Mouse (Mus musculus): ENCODE results near the gene Ctnnb1. TPM values are rescaled to one million over a fixed set of nuclear protein-coding genes. Genes with fewer than 3 reads are reported as not detected.
A peak's percentile ranks its signal among the peaks of the same experiment; 100 is the strongest.

Ctnnb1 gene
- polyA plus RNA-seq, 1 experiment from 2014 or later: 645 TPM

DNA sequence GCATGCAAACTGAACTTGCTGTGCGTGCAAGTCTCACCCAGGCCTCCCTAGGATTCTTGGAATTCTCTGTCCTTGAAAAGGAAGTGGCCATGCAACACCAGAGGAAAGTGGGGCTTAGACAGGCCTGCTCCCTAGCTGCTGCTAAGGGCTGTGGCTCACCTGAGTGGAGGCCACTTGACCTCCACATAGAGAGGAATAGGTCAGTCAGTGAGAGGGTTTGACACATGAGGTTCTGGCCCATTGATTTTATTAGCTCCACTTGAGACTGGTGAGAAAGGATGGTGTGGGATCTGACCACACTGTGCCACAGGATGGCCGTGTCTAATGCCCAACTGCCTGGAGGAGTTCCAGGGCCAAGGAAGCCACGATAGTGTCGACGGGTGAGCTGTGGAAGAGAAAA is 35.2 kb downstream of the Ctnnb1 start:
- Histone ChIP-seq H3K4me3 (no peak overlapping the region), H3K36me3 (ENCODE audit: poor library complexity, severe bottlenecking) (peaks cover 98% of the 10 kb centered on the region), H3K4me1 (peaks cover 17% of the 10 kb centered on the region), H3K9me3 (replicated peaks) (no peaks in the 10 kb centered on the region), H3K27ac (no peak overlapping the region), H3K4me2 (no peak overlapping the region), H3K9ac (no peak overlapping the region), H3K27me3 (no peaks in the 10 kb centered on the region)
- 87% methylated on average over 5 of the region's 5 CpGs for WGBS
- ATAC-seq: no peak

- no peak overlapping the region for H3K27ac ChIP-seq
- no peaks in the 10 kb centered on the region for H3K9me3 ChIP-seq (replicated peaks)
- no peak overlapping the region for H3K4me2 ChIP-seq
- no peak overlapping the region for H3K4me3 ChIP-seq
- H3K27me3 ChIP-seq: no peaks in the 10 kb centered on the region
- 85% methylated on average over 10 of the region's 10 CpGs for WGBS
- H3K9ac ChIP-seq: no peak overlapping the region
- peaks cover 98% of the 10 kb centered on the region for H3K36me3 ChIP-seq (ENCODE audit: poor library complexity, severe bottlenecking)
- no peak for ATAC-seq
- peaks cover 17% of the 10 kb centered on the region for H3K4me1 ChIP-seq
Measured at GRCm38 (mm10) chr9:120965007-120965406, 36.0 kb downstream of the Ctnnb1 start.

DNA sequence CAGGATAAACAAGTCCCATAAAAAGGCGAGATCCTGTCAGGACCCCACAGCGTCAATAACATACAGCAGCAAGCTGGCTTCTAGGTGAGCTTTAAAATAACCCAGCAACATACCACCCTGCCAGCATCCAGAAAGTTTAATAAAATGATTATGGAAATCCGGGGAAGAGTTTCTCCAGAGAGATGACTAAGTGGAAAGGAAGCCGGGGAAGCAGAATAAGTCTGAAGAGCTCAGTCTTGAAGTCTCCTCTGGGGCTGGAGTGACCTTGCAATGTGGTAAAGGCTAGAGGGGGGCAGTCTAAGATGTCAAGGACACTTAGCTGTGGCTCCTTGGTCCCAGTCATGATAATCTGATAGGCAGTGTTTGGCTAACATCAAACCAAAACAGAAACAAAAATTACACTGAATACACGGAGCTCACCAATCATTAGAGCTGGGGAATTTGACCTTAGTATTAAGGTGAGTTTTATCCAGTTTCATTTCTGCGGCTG is 44.1 kb downstream of the Ctnnb1 start:
- peaks cover 7% of the 10 kb centered on the region for H3K4me1 ChIP-seq
- H3K36me3 ChIP-seq (ENCODE audit: poor library complexity, severe bottlenecking): peaks cover 24% of the 10 kb centered on the region
- no peak for ATAC-seq
- H3K27ac ChIP-seq: no peak overlapping the region; the same call in 1 of the 2 replicates
- 90% methylated on average over 6 of the region's 6 CpGs for WGBS
- H3K4me3 ChIP-seq: no peak overlapping the region
- H3K4me2 ChIP-seq: no peak overlapping the region
- H3K9ac ChIP-seq: no peak overlapping the region
- H3K9me3 ChIP-seq (replicated peaks): no peaks in the 10 kb centered on the region
- H3K27me3 ChIP-seq: no peaks in the 10 kb centered on the region

- peaks cover 7% of the 10 kb centered on the region for H3K4me1 ChIP-seq
- ATAC-seq: no peak
- H3K9ac ChIP-seq: no peak overlapping the region
- no peak overlapping the region for H3K4me3 ChIP-seq
- WGBS: 93% methylated on average over 2 of the region's 2 CpGs
- peaks cover 13% of the 10 kb centered on the region for H3K36me3 ChIP-seq (ENCODE audit: poor library complexity, severe bottlenecking)
- H3K4me2 ChIP-seq: no peak overlapping the region
- no peaks in the 10 kb centered on the region for H3K27me3 ChIP-seq
- no peaks in the 10 kb centered on the region for H3K9me3 ChIP-seq (replicated peaks)
- no peak overlapping the region for H3K27ac ChIP-seq
Measured at GRCm38 (mm10) chr9:120974209-120974608, 45.2 kb downstream of the Ctnnb1 start.

- Histone ChIP-seq H3K36me3 (ENCODE audit: poor library complexity, severe bottlenecking) (peaks cover 5% of the 10 kb centered on the region; the same call in 1 of the 2 replicates), H3K4me3 (no peak overlapping the region), H3K27me3 (no peaks in the 10 kb centered on the region), H3K9ac (no peak overlapping the region), H3K4me2 (no peak overlapping the region), H3K9me3 (replicated peaks) (no peaks in the 10 kb centered on the region), H3K27ac (no peak overlapping the region), H3K4me1 (peaks cover 15% of the 10 kb centered on the region)
- peak; percentile 55; the same call in 1 of the 2 replicates for ATAC-seq
- 64% methylated on average over 5 of the region's 5 CpGs for WGBS
Measured at GRCm38 (mm10) chr9:120976158-120976557, 47.1 kb downstream of the Ctnnb1 start.

GRCm38 (mm10) chr9:120976856-120977255 is 47.8 kb downstream of the Ctnnb1 start:
- H3K36me3 ChIP-seq (ENCODE audit: poor library complexity, severe bottlenecking): peaks cover 5% of the 10 kb centered on the region; the same call in 1 of the 2 replicates
- H3K27ac ChIP-seq: no peak overlapping the region
- H3K27me3 ChIP-seq: no peaks in the 10 kb centered on the region
- H3K4me3 ChIP-seq: no peak overlapping the region
- no peaks in the 10 kb centered on the region for H3K9me3 ChIP-seq (replicated peaks)
- no peak for ATAC-seq
- H3K4me2 ChIP-seq: no peak overlapping the region
- 92% methylated on average over 4 of the region's 4 CpGs for WGBS
- H3K9ac ChIP-seq: no peak overlapping the region
- H3K4me1 ChIP-seq: peaks cover 22% of the 10 kb centered on the region

- H3K4me1 ChIP-seq: peaks cover 18% of the 10 kb centered on the region
- no peaks in the 10 kb centered on the region for H3K9me3 ChIP-seq (replicated peaks)
- no peak overlapping the region for H3K9ac ChIP-seq
- no peak overlapping the region for H3K4me2 ChIP-seq
- no peak overlapping the region for H3K27ac ChIP-seq
- H3K27me3 ChIP-seq: no peaks in the 10 kb centered on the region
- H3K4me3 ChIP-seq: no peak overlapping the region
- 82% methylated on average over 7 of the region's 7 CpGs for WGBS
- H3K36me3 ChIP-seq (ENCODE audit: poor library complexity, severe bottlenecking): peaks cover 2% of the 10 kb centered on the region; the same call in 1 of the 2 replicates
- no peak for ATAC-seq
Measured at GRCm38 (mm10) chr9:120981777-120982176, 52.8 kb downstream of the Ctnnb1 start.

GRCm38 (mm10) chr9:120983849-120984248 is 54.8 kb downstream of the Ctnnb1 start:
- Histone ChIP-seq H3K27me3 (no peaks in the 10 kb centered on the region), H3K4me3 (no peak overlapping the region), H3K27ac (no peak overlapping the region), H3K4me1 (peaks cover 39% of the 10 kb centered on the region), H3K9ac (no peak overlapping the region), H3K36me3 (ENCODE audit: poor library complexity, severe bottlenecking) (peaks cover 2% of the 10 kb centered on the region; the same call in 1 of the 2 replicates), H3K9me3 (replicated peaks) (no peaks in the 10 kb centered on the region), H3K4me2 (no peak overlapping the region)
- 92% methylated on average over 8 of the region's 8 CpGs for whole genome bisulfite sequencing
- ATAC-seq: no peak

DNA sequence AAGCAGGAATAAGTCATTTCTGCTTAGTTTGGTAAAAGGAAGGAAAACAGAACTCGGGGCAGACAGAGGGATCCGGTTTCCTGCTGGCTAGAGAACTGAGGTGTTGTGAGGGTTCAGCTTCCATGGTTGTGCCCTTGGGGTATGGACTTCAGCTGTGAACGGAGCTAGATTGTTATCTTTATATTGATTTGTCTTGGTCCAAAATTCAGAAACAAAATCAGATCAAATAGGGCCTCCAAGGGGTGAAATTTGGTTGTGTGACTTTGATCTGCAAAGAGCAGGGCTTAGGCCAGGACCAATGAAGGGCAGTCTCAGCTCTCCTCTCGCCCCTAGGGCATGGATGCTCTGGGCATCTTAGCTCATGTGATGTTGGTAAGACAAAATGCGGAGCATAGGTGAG is 55.5 kb downstream of the Ctnnb1 start:
- Histone ChIP-seq H3K27ac (no peak overlapping the region), H3K36me3 (ENCODE audit: poor library complexity, severe bottlenecking) (peaks cover 2% of the 10 kb centered on the region; the same call in 1 of the 2 replicates), H3K4me1 (peaks cover 45% of the 10 kb centered on the region), H3K9ac (no peak overlapping the region), H3K9me3 (replicated peaks) (no peaks in the 10 kb centered on the region), H3K4me3 (no peak overlapping the region), H3K4me2 (no peak overlapping the region), H3K27me3 (no peaks in the 10 kb centered on the region)
- 86% methylated on average over 5 of the region's 5 CpGs for WGBS
- ATAC-seq: no peak

DNA sequence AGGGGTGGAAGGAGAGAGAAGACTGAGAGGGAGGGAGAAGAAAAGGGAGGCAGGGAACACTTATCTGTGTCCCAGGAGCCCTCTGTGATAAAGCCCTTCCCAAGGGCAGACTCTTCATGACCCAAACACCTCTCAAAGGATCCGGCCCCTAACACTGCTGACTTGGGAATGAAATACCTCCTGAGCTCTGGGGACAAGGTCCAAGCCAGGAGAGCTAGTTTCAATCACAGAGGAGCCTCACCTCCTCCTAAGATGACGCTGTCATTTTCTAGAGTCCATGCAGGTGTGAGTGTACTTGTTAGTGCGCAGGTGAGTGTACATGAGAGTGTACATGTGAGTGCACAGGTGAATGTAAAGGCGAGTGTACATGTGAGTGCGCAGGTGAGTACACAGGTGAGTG is 56.0 kb downstream of the Ctnnb1 start:
- no peak for ATAC-seq
- H3K9ac ChIP-seq: no peak overlapping the region
- no peak overlapping the region for H3K4me3 ChIP-seq
- H3K27ac ChIP-seq: no peak overlapping the region
- H3K36me3 ChIP-seq (ENCODE audit: poor library complexity, severe bottlenecking): peaks cover 2% of the 10 kb centered on the region; the same call in 1 of the 2 replicates
- peaks cover 50% of the 10 kb centered on the region for H3K4me1 ChIP-seq
- H3K27me3 ChIP-seq: no peaks in the 10 kb centered on the region
- WGBS: 96% methylated on average over 5 of the region's 5 CpGs
- no peaks in the 10 kb centered on the region for H3K9me3 ChIP-seq (replicated peaks)
- no peak overlapping the region for H3K4me2 ChIP-seq

DNA sequence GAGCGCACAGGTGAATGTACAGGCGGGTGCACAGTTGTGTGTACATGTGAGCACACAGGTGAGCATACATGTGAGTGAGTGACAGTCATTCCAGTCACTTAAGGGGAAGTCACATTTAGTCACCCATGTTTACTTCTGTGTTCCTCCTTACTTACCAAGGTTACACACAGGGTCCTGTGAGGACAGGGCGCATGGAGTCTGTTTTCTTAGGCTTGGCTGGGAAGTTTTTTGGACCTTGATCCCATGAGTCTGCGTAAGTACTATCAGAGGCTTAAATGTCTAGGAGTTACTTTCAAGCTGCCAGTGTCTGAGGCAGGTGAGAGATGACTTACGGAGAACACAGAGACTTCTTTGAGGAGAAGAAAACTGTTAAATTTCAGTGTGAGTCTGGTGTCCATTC is 56.5 kb downstream of the Ctnnb1 start:
- Histone ChIP-seq H3K4me1 (peaks cover 54% of the 10 kb centered on the region), H3K9ac (no peak overlapping the region), H3K36me3 (ENCODE audit: poor library complexity, severe bottlenecking) (peaks cover 2% of the 10 kb centered on the region; the same call in 1 of the 2 replicates), H3K27ac (no peak overlapping the region), H3K9me3 (replicated peaks) (no peaks in the 10 kb centered on the region), H3K4me2 (no peak overlapping the region), H3K27me3 (no peaks in the 10 kb centered on the region), H3K4me3 (no peak overlapping the region)
- no peak for ATAC-seq
- 95% methylated on average over 5 of the region's 5 CpGs for WGBS

DNA sequence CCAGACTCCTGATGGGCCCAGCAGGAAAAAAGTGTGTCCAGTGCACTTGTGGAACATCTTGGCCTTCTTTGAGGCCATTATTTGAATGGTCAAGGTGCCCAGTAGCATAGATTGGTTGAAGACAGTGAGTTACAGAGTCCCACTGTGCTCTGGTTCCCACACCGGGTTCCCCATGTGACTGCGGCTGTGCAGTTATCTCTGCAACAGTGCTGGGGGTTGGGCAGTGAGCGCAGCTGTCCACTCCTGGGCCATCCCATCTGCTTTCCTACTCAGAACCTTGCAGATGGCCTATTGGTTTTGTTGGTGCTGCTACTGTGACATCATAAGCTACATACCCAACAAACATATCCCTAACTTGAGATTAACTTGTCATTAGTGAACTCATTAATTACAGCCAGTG is 57.2 kb downstream of the Ctnnb1 start:
- peaks cover 54% of the 10 kb centered on the region for H3K4me1 ChIP-seq
- H3K4me3 ChIP-seq: no peak overlapping the region
- no peak for ATAC-seq
- no peaks in the 10 kb centered on the region for H3K9me3 ChIP-seq (replicated peaks)
- peaks cover 2% of the 10 kb centered on the region; the same call in 1 of the 2 replicates for H3K36me3 ChIP-seq (ENCODE audit: poor library complexity, severe bottlenecking)
- H3K4me2 ChIP-seq: no peak overlapping the region
- no peak overlapping the region for H3K27ac ChIP-seq
- no peak overlapping the region for H3K9ac ChIP-seq
- H3K27me3 ChIP-seq: no peaks in the 10 kb centered on the region
- WGBS: 93% methylated on average over 3 of the region's 3 CpGs

DNA sequence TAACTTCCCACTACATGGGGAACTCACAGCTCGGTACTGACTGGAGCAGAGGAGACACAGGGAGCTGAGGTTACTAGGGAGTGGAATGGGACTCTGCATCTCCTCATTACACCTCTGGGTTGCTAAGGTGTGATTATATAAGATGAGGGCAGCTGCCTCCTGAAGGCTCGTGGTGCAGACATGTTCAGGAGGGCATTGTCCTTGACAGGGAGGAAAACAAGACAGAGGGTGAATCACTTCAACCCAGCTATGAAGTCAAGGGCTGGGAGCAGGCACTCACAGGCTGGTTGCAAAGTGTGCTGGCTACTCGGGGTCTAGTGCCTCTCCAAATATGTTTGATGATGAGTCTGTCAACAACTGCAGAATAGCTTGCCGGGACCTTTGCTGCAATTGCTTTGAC is 58.0 kb downstream of the Ctnnb1 start:
- ATAC-seq: no peak
- H3K4me3 ChIP-seq: no peak overlapping the region
- no peak overlapping the region for H3K4me2 ChIP-seq
- H3K9me3 ChIP-seq (replicated peaks): no peaks in the 10 kb centered on the region
- 89% methylated on average over 4 of the region's 4 CpGs for WGBS
- H3K27me3 ChIP-seq: no peaks in the 10 kb centered on the region
- H3K9ac ChIP-seq: no peak overlapping the region
- H3K27ac ChIP-seq: no peak overlapping the region
- H3K36me3 ChIP-seq (ENCODE audit: poor library complexity, severe bottlenecking): peaks cover 2% of the 10 kb centered on the region; the same call in 1 of the 2 replicates
- peaks cover 46% of the 10 kb centered on the region for H3K4me1 ChIP-seq

All from forebrain, embryonic 13.5 days (tissue).